Mouse (Mus musculus) hindbrain, embryonic 13.5 days (tissue): Measurements from ENCODE around the gene Ager. TPM values are rescaled to one million over a fixed set of nuclear protein-coding genes. Genes with fewer than 3 reads are reported as not detected.

ENCODE experiments used
- ATAC-seq: fragments of 200-750 bp; cut with Nextera tagmentation; 2 replicates; pipeline ENCODE4 v1.8.0; 2017; ENCODE audit warnings: moderate TSS enrichment; ENCODE audit not compliant: low FRiP score
- H3K27ac ChIP-seq: fragments of 300-500 bp; sonication (generic); 2 replicates; pipeline ENCODE4 v1.5.1; 2015; ENCODE audit warnings: inconsistent platforms, mild to moderate bottlenecking, moderate library complexity
- H3K27me3 ChIP-seq: fragments of 300-500 bp; sonication (generic); 2 replicates; pipeline ENCODE4 v1.6.1; 2015; ENCODE audit warnings: mild to moderate bottlenecking, inconsistent platforms
- H3K36me3 ChIP-seq: fragments of 300-500 bp; sonication (generic); 2 replicates; pipeline ENCODE4 v1.6.1; 2015; ENCODE audit warnings: mild to moderate bottlenecking, inconsistent platforms
- H3K4me1 ChIP-seq: fragments of 300-500 bp; sonication (generic); replicated peaks from 2 replicates; pipeline ENCODE4 v1.6.1; 2015; ENCODE audit warnings: inconsistent platforms
- H3K4me2 ChIP-seq: fragments of 300-500 bp; sonication (generic); 2 replicates; pipeline ENCODE4 v1.6.1; 2015; ENCODE audit warnings: inconsistent platforms, mild to moderate bottlenecking, moderate library complexity
- H3K4me3 ChIP-seq: fragments of 300-500 bp; sonication (generic); 2 replicates; pipeline ENCODE4 v1.5.1; 2015; ENCODE audit warnings: mild to moderate bottlenecking, inconsistent platforms
- H3K9ac ChIP-seq: fragments of 300-500 bp; sonication (generic); 2 replicates; pipeline ENCODE4 v1.6.1; 2015; ENCODE audit warnings: mild to moderate bottlenecking, inconsistent platforms
- H3K9me3 ChIP-seq: fragments of 300-500 bp; sonication (generic); 2 replicates; pipeline ENCODE4 v1.6.1; 2016; ENCODE audit warnings: inconsistent platforms
- WGBS: fragments of 180-500 bp; shearing (Covaris S2); methylation state at CpG from one replicate; pipeline ENCODE4 v1.1.7; 2015; 5-methylcytosine and 5-hydroxymethylcytosine counted together
- polyA plus RNA-seq: library from polyadenylated mRNA; unstranded; fragments of >200 nt; fragmentation: Nextera tagmentation; extraction: Ambion mirVana; gene quantifications from 2 replicates; pipeline ENCODE4 v1.2.1, GENCODE M21; 2015

Ager gene
- polyA plus RNA-seq, 1 experiment from 2014 or later = 1.9 TPM

GRCm38 (mm10) chr17:34586796-34587422, 10.8 kb upstream of the Ager start:
- H3K4me3 ChIP-seq = peak overlapping the region; percentile 69
- H3K4me1 ChIP-seq = peaks cover 51% of the 10 kb centered on the region
- peak overlapping the region; percentile 100 for H3K27ac ChIP-seq
- 2% methylated on average over 37 of the region's 38 CpGs for WGBS
- H3K9me3 ChIP-seq = no peaks in the 10 kb centered on the region
- no peaks in the 10 kb centered on the region for H3K36me3 ChIP-seq
- peak; percentile 73 for ATAC-seq
- peak overlapping the region; percentile 82 for H3K4me2 ChIP-seq
- H3K27me3 ChIP-seq = no peaks in the 10 kb centered on the region
- H3K9ac ChIP-seq = peak overlapping the region; percentile 92

GRCm38 (mm10) chr17:34587423-34587811, 10.2 kb upstream of the Ager start:
- Histone ChIP-seq H3K27ac (peak overlapping the region; percentile 100), H3K4me3 (peak overlapping the region; percentile 69), H3K4me1 (peaks cover 54% of the 10 kb centered on the region), H3K9me3 (no peaks in the 10 kb centered on the region), H3K36me3 (no peaks in the 10 kb centered on the region), H3K9ac (peak overlapping the region; percentile 92), H3K27me3 (no peaks in the 10 kb centered on the region), H3K4me2 (peak overlapping the region; percentile 82)
- under 1% methylated on average over 49 of the region's 50 CpGs for WGBS
- peak; percentile 79 for ATAC-seq

- peaks cover 58% of the 10 kb centered on the region for H3K4me1 ChIP-seq
- no peaks in the 10 kb centered on the region for H3K27me3 ChIP-seq
- H3K9ac ChIP-seq = peak overlapping the region; percentile 92
- WGBS = 4% methylated on average over 19 of the region's 19 CpGs
- H3K9me3 ChIP-seq = no peaks in the 10 kb centered on the region
- no peaks in the 10 kb centered on the region for H3K36me3 ChIP-seq
- H3K4me2 ChIP-seq = peak overlapping the region; percentile 82
- H3K4me3 ChIP-seq = peak overlapping the region; percentile 69
- H3K27ac ChIP-seq = peak overlapping the region; percentile 100
- no peak for ATAC-seq
These were observed 9.8 kb upstream of the Ager start for GRCm38 (mm10) chr17:34587814-34588213.

GRCm38 (mm10) chr17:34588767-34589166, 8.9 kb upstream of the Ager start:
- H3K36me3 ChIP-seq = no peaks in the 10 kb centered on the region
- H3K4me1 ChIP-seq = peaks cover 68% of the 10 kb centered on the region
- H3K4me3 ChIP-seq = no peak overlapping the region
- no peak overlapping the region for H3K27ac ChIP-seq
- no peak for ATAC-seq
- H3K9me3 ChIP-seq = no peaks in the 10 kb centered on the region
- H3K4me2 ChIP-seq = no peak overlapping the region
- no peak overlapping the region for H3K9ac ChIP-seq
- WGBS = 76% methylated on average over 3 of the region's 3 CpGs
- H3K27me3 ChIP-seq = no peaks in the 10 kb centered on the region

- Histone ChIP-seq H3K4me2 (no peak overlapping the region; the same call in 1 of the 2 replicates), H3K9me3 (no peaks in the 10 kb centered on the region), H3K36me3 (no peaks in the 10 kb centered on the region), H3K4me1 (peaks cover 72% of the 10 kb centered on the region), H3K27ac (0 out of 2 replicates have a peak overlapping the region, but pooled peaks have one; percentile 30), H3K4me3 (no peak overlapping the region), H3K27me3 (no peaks in the 10 kb centered on the region), H3K9ac (no peak overlapping the region)
- 54% methylated on average over 7 of the region's 7 CpGs for WGBS
- ATAC-seq = no peak
These were observed 8.5 kb upstream of the Ager start for GRCm38 (mm10) chr17:34589206-34589605.

GRCm38 (mm10) chr17:34589681-34590101, 8.0 kb upstream of the Ager start, which contains the start of gene Gpsm3:
Gene Gpsm3 (plus strand): TSS chr17:34589806.
- Histone ChIP-seq H3K4me1 (peaks cover 77% of the 10 kb centered on the region), H3K27ac (peak within 1 kb of the TSS; percentile 99), H3K36me3 (peaks cover 3% of the 10 kb centered on the region), H3K4me2 (peak within 1 kb of the TSS; percentile 91), H3K27me3 (no peaks in the 10 kb centered on the region), H3K9me3 (no peaks in the 10 kb centered on the region), H3K9ac (peak within 1 kb of the TSS; percentile 24; the same call in 1 of the 2 replicates), H3K4me3 (peak within 1 kb of the TSS; percentile 7; the same call in 1 of the 2 replicates)
- ATAC-seq = no peak
- 24% methylated on average over 5 of the region's 7 CpGs for whole genome bisulfite sequencing

GRCm38 (mm10) chr17:34590154-34590987, 7.3 kb upstream of the Ager start:
- no peak for ATAC-seq
- H3K4me1 ChIP-seq = peaks cover 83% of the 10 kb centered on the region
- H3K9me3 ChIP-seq = no peaks in the 10 kb centered on the region
- peaks cover 9% of the 10 kb centered on the region for H3K36me3 ChIP-seq
- peak overlapping the region; percentile 91 for H3K4me2 ChIP-seq
- no peaks in the 10 kb centered on the region for H3K27me3 ChIP-seq
- peak overlapping the region; percentile 99 for H3K27ac ChIP-seq
- peak overlapping the region; percentile 7; the same call in 1 of the 2 replicates for H3K4me3 ChIP-seq
- peak overlapping the region; percentile 24; the same call in 1 of the 2 replicates for H3K9ac ChIP-seq
- WGBS = 66% methylated on average over 15 of the region's 15 CpGs

- H3K27me3 ChIP-seq = no peaks in the 10 kb centered on the region
- peak within 1 kb of the TSS; percentile 91 for H3K4me2 ChIP-seq
- peaks cover 79% of the 10 kb centered on the region for H3K4me1 ChIP-seq
- peak within 1 kb of the TSS; percentile 99 for H3K27ac ChIP-seq
- peak within 1 kb of the TSS; percentile 70 for H3K4me3 ChIP-seq
- ATAC-seq = peak; percentile 2; the same call in 1 of the 2 replicates
- WGBS = 2% methylated on average over 21 of the region's 21 CpGs
- peak within 1 kb of the TSS; percentile 98 for H3K9ac ChIP-seq
- no peaks in the 10 kb centered on the region for H3K9me3 ChIP-seq
- peaks cover 17% of the 10 kb centered on the region for H3K36me3 ChIP-seq
These were observed 6.4 kb upstream of the Ager start, which contains the start of gene Pbx2 for GRCm38 (mm10) chr17:34591029-34591993. Gene Pbx2 (plus strand): TSS chr17:34591266.

- no peaks in the 10 kb centered on the region for H3K27me3 ChIP-seq
- peak overlapping the region; percentile 70 for H3K4me3 ChIP-seq
- peaks cover 76% of the 10 kb centered on the region for H3K4me1 ChIP-seq
- H3K27ac ChIP-seq = peak overlapping the region; percentile 99
- peak overlapping the region; percentile 91 for H3K4me2 ChIP-seq
- ATAC-seq = peak; percentile 33; the same call in 1 of the 2 replicates
- WGBS = under 1% methylated on average over 32 of the region's 35 CpGs
- H3K36me3 ChIP-seq = peaks cover 17% of the 10 kb centered on the region
- peak overlapping the region; percentile 98 for H3K9ac ChIP-seq
- no peaks in the 10 kb centered on the region for H3K9me3 ChIP-seq
These were observed 5.7 kb upstream of the Ager start for GRCm38 (mm10) chr17:34591994-34592375.

- Histone ChIP-seq H3K9ac (peak overlapping the region; percentile 98), H3K27me3 (no peaks in the 10 kb centered on the region), H3K4me2 (peak overlapping the region; percentile 91), H3K36me3 (peaks cover 17% of the 10 kb centered on the region), H3K4me3 (peak overlapping the region; percentile 70), H3K4me1 (peaks cover 74% of the 10 kb centered on the region), H3K9me3 (no peaks in the 10 kb centered on the region), H3K27ac (peak overlapping the region; percentile 99)
- peak; percentile 25; the same call in 1 of the 2 replicates for ATAC-seq
- WGBS = under 1% methylated on average over 27 of the region's 32 CpGs
These were observed 4.8 kb upstream of the Ager start for GRCm38 (mm10) chr17:34592581-34593549.
